Mouse (Mus musculus): ENCODE measurements at regions not wholly inside any gene's neighbourhood (a gene's known extent, or its start where the extent isn't known, plus 50 kb on each side); places are given as distances from the start of the nearest gene placed in this dataset.

DNA sequence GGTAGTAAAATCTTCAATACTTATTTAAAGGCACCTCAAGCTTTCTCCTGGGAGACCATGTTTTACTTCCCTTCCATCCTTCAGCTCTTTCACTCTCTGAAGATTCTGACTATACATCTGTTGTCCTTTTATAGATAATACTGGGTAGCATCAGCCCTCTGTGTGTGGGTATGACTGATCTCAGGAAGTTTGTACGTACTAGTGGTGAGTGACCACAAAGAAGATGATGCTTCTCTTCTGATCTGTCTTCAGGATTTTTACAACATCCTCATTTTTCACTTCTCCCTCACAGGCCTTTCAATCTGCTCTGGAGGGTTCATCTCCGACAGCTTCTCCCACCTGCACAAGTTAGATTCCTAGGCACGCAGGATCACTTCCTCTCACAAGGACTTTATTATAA is 119.4 kb upstream of the Acvr2a start:
- Histone ChIP-seq H3K36me3 (ENCODE audit: control insufficient read depth, insufficient read depth, low read length) (no peaks in the 10 kb centered on the region), H3K9ac (ENCODE audit: low read depth, low read length) (no peak overlapping the region), H3K9me3 (replicated peaks; ENCODE audit: control insufficient read depth, low read length, poor library complexity, severe bottlenecking) (no peaks in the 10 kb centered on the region), H3K4me3 (ENCODE audit: low read depth, low read length) (no peak overlapping the region), H3K27me3 (ENCODE audit: control insufficient read depth, insufficient read depth, low read depth, low read length) (no peaks in the 10 kb centered on the region), H3K4me1 (ENCODE audit: control insufficient read depth, insufficient read depth, low read length) (no peaks in the 10 kb centered on the region), H3K4me2 (ENCODE audit: low read length) (no peak overlapping the region), H3K27ac (ENCODE audit: low read length) (no peak overlapping the region)
- 92% methylated on average over 3 of the region's 3 CpGs for WGBS
- ATAC-seq: no peak

DNA sequence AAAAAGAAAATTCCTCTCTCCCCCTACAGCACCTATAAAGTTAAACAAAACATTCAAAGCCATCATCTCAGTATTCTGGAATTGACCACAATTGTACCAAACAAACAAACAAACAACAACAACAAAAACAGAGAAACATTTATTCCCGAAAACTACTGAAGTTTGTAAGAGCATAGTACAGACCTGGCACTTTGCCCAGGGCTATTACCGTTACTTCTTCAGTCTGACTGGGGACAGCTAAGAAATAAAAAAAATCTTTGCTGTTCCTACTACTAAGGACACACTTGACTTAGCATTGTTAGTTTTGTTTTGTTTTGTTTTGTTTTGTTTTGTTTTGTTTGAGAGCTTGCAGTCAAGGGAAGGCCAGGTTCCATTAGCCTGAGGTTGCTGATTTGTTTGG is 113.0 kb upstream of the Acvr2a start:
- no peaks in the 10 kb centered on the region for H3K36me3 ChIP-seq (ENCODE audit: control insufficient read depth, insufficient read depth, low read length)
- no peaks in the 10 kb centered on the region for H3K4me1 ChIP-seq (ENCODE audit: control insufficient read depth, insufficient read depth, low read length)
- 70% methylated on average over 2 of the region's 2 CpGs for WGBS

GRCm38 (mm10) chr2:48705103-48705804 is 108.7 kb upstream of the Acvr2a start:
- no peaks in the 10 kb centered on the region for H3K9me3 ChIP-seq (replicated peaks; ENCODE audit: control insufficient read depth, low read length, poor library complexity, severe bottlenecking)
- no peaks in the 10 kb centered on the region for H3K36me3 ChIP-seq (ENCODE audit: control insufficient read depth, insufficient read depth, low read length)
- H3K4me2 ChIP-seq (ENCODE audit: low read length): no peak overlapping the region
- no peak overlapping the region for H3K27ac ChIP-seq (ENCODE audit: low read length)
- no peak overlapping the region for H3K9ac ChIP-seq (ENCODE audit: low read depth, low read length)
- WGBS: 63% methylated on average over 12 of the region's 12 CpGs
- no peak for ATAC-seq
- H3K4me3 ChIP-seq (ENCODE audit: low read depth, low read length): no peak overlapping the region
- H3K27me3 ChIP-seq (ENCODE audit: control insufficient read depth, insufficient read depth, low read depth, low read length): no peaks in the 10 kb centered on the region
- no peaks in the 10 kb centered on the region for H3K4me1 ChIP-seq (ENCODE audit: control insufficient read depth, insufficient read depth, low read length)

More for the DNA sequence above, 113.0 kb upstream of the Acvr2a start:
- H3K9me3 ChIP-seq (replicated peaks; ENCODE audit: control insufficient read depth, low read length, poor library complexity, severe bottlenecking): no peaks in the 10 kb centered on the region
- H3K9ac ChIP-seq (ENCODE audit: low read depth, low read length): no peak overlapping the region
- H3K27ac ChIP-seq (ENCODE audit: low read length): no peak overlapping the region
- H3K4me2 ChIP-seq (ENCODE audit: low read length): no peak overlapping the region
- no peaks in the 10 kb centered on the region for H3K27me3 ChIP-seq (ENCODE audit: control insufficient read depth, insufficient read depth, low read depth, low read length)
- H3K4me3 ChIP-seq (ENCODE audit: low read depth, low read length): no peak overlapping the region
- ATAC-seq: no peak

DNA sequence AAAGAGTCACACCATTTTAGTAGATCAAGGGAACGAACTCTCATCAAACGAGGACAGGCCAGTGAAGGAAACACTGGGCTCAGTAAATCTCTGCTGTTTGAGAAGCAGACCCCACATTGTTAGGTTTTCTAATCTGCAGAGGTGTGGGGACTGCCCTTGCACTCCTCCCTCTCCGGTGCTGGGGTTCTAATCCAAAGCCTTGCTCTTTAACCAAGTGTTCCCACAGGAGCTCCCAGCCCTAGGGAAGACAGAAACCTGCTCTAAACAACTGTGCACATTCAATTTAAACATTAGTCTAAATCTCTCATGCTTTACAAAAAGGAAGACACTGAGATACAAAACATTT is 108.1 kb upstream of the Acvr2a start:
- no peak for ATAC-seq
- 40% methylated on average over 3 of the region's 3 CpGs for WGBS
- Histone ChIP-seq H3K27me3 (ENCODE audit: control insufficient read depth, insufficient read depth, low read depth, low read length) (no peaks in the 10 kb centered on the region), H3K27ac (ENCODE audit: low read length) (no peak overlapping the region), H3K9me3 (replicated peaks; ENCODE audit: control insufficient read depth, low read length, poor library complexity, severe bottlenecking) (no peaks in the 10 kb centered on the region), H3K4me2 (ENCODE audit: low read length) (no peak overlapping the region), H3K9ac (ENCODE audit: low read depth, low read length) (no peak overlapping the region), H3K36me3 (ENCODE audit: control insufficient read depth, insufficient read depth, low read length) (no peaks in the 10 kb centered on the region), H3K4me3 (ENCODE audit: low read depth, low read length) (no peak overlapping the region), H3K4me1 (ENCODE audit: control insufficient read depth, insufficient read depth, low read length) (no peaks in the 10 kb centered on the region)

DNA sequence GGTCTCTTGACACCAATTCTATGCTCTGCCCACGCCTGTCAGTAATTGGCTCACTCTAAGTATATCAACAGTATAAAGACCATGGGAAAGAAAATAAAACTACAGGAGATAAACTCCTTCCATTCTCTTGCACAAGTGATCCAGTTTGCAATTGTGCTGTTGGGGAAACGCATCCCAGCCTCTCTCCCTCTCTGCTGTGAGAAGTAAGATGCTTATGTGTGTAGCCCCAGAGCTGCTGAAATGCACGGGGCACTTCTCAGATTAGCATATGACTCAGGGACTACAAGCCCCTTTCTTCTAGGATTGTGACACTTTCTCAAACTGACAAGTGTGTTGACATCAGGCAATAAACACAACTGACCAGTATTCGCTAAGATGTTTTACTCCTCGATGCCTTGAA is 107.7 kb upstream of the Acvr2a start:
- Histone ChIP-seq H3K36me3 (ENCODE audit: control insufficient read depth, insufficient read depth, low read length) (no peaks in the 10 kb centered on the region), H3K27me3 (ENCODE audit: control insufficient read depth, insufficient read depth, low read depth, low read length) (no peaks in the 10 kb centered on the region), H3K9ac (ENCODE audit: low read depth, low read length) (no peak overlapping the region), H3K9me3 (replicated peaks; ENCODE audit: control insufficient read depth, low read length, poor library complexity, severe bottlenecking) (no peaks in the 10 kb centered on the region), H3K4me2 (ENCODE audit: low read length) (no peak overlapping the region), H3K4me1 (ENCODE audit: control insufficient read depth, insufficient read depth, low read length) (no peaks in the 10 kb centered on the region), H3K4me3 (ENCODE audit: low read depth, low read length) (no peak overlapping the region), H3K27ac (ENCODE audit: low read length) (no peak overlapping the region)
- 27% methylated on average over 5 of the region's 5 CpGs for WGBS
- no peak for ATAC-seq

GRCm38 (mm10) chr2:48716206-48716605 is 97.7 kb upstream of the Acvr2a start:
- H3K4me1 ChIP-seq (ENCODE audit: control insufficient read depth, insufficient read depth, low read length): no peaks in the 10 kb centered on the region
- H3K9me3 ChIP-seq (replicated peaks; ENCODE audit: control insufficient read depth, low read length, poor library complexity, severe bottlenecking): no peaks in the 10 kb centered on the region
- no peaks in the 10 kb centered on the region for H3K27me3 ChIP-seq (ENCODE audit: control insufficient read depth, insufficient read depth, low read depth, low read length)
- ATAC-seq: no peak
- no peak overlapping the region for H3K27ac ChIP-seq (ENCODE audit: low read length)
- no peak overlapping the region for H3K4me2 ChIP-seq (ENCODE audit: low read length)
- no peak overlapping the region for H3K4me3 ChIP-seq (ENCODE audit: low read depth, low read length)
- H3K9ac ChIP-seq (ENCODE audit: low read depth, low read length): no peak overlapping the region
- 96% methylated on average over 4 of the region's 4 CpGs for WGBS
- H3K36me3 ChIP-seq (ENCODE audit: control insufficient read depth, insufficient read depth, low read length): no peaks in the 10 kb centered on the region

GRCm38 (mm10) chr2:48717770-48718169 is 96.1 kb upstream of the Acvr2a start:
- H3K9ac ChIP-seq (ENCODE audit: low read depth, low read length): no peak overlapping the region
- 91% methylated on average over 1 of the region's 1 CpGs for WGBS
- H3K4me3 ChIP-seq (ENCODE audit: low read depth, low read length): no peak overlapping the region
- H3K27me3 ChIP-seq (ENCODE audit: control insufficient read depth, insufficient read depth, low read depth, low read length): no peaks in the 10 kb centered on the region
- H3K27ac ChIP-seq (ENCODE audit: low read length): no peak overlapping the region
- ATAC-seq: no peak
- H3K36me3 ChIP-seq (ENCODE audit: control insufficient read depth, insufficient read depth, low read length): no peaks in the 10 kb centered on the region
- no peaks in the 10 kb centered on the region for H3K9me3 ChIP-seq (replicated peaks; ENCODE audit: control insufficient read depth, low read length, poor library complexity, severe bottlenecking)
- no peak overlapping the region for H3K4me2 ChIP-seq (ENCODE audit: low read length)
- H3K4me1 ChIP-seq (ENCODE audit: control insufficient read depth, insufficient read depth, low read length): no peaks in the 10 kb centered on the region

DNA sequence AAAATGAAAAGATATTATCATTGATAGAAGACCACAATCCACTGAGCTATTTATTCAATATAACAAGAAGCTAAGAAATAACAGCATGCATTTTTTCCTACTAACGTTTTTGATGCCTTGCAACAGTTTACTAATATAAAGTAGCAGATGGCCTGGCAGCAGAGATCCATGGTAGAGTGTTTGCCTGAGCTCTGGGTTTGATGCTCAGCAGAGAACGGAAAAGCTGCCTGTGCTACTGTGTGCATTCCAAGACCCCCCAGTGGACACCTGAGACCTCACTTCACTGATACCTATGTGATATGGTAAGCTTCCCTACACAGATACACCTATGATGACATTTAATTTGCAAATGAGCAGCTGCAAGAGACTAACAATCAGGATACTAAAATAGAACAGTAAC is 95.6 kb upstream of the Acvr2a start:
- Histone ChIP-seq H3K4me3 (ENCODE audit: low read depth, low read length) (no peak overlapping the region), H3K36me3 (ENCODE audit: control insufficient read depth, insufficient read depth, low read length) (no peaks in the 10 kb centered on the region), H3K27me3 (ENCODE audit: control insufficient read depth, insufficient read depth, low read depth, low read length) (no peaks in the 10 kb centered on the region), H3K4me1 (ENCODE audit: control insufficient read depth, insufficient read depth, low read length) (no peaks in the 10 kb centered on the region), H3K9me3 (replicated peaks; ENCODE audit: control insufficient read depth, low read length, poor library complexity, severe bottlenecking) (no peaks in the 10 kb centered on the region), H3K4me2 (ENCODE audit: low read length) (no peak overlapping the region), H3K27ac (ENCODE audit: low read length) (no peak overlapping the region), H3K9ac (ENCODE audit: low read depth, low read length) (no peak overlapping the region)
- ATAC-seq: no peak
- WGBS: 84% methylated on average over 2 of the region's 2 CpGs

- Histone ChIP-seq H3K27ac (ENCODE audit: low read length) (no peak overlapping the region), H3K9ac (ENCODE audit: low read depth, low read length) (no peak overlapping the region), H3K27me3 (ENCODE audit: control insufficient read depth, insufficient read depth, low read depth, low read length) (no peaks in the 10 kb centered on the region), H3K4me1 (ENCODE audit: control insufficient read depth, insufficient read depth, low read length) (no peaks in the 10 kb centered on the region), H3K4me3 (ENCODE audit: low read depth, low read length) (no peak overlapping the region), H3K9me3 (replicated peaks; ENCODE audit: control insufficient read depth, low read length, poor library complexity, severe bottlenecking) (no peaks in the 10 kb centered on the region), H3K36me3 (ENCODE audit: control insufficient read depth, insufficient read depth, low read length) (no peaks in the 10 kb centered on the region), H3K4me2 (ENCODE audit: low read length) (no peak overlapping the region)
- ATAC-seq: no peak
- WGBS: 77% methylated on average over 8 of the region's 8 CpGs
Observed at GRCm38 (mm10) chr2:48730780-48731179, 83.1 kb upstream of the Acvr2a start.

All from midbrain, embryonic 16.5 days (tissue).